Mouse (Mus musculus) brain, embryonic 14.5 days (tissue): ENCODE results near the gene Atp5j.

ENCODE experiments used
- CTCF ChIP-seq: fragments of 200-500 bp; IDR thresholded peaks from 2 replicates; pipeline ENCODE4 v1.5.1; 2012; ENCODE audit warnings: inconsistent platforms, mild to moderate bottlenecking, moderate library complexity, borderline replicate concordance; ENCODE audit not compliant: insufficient read depth, insufficient read length; ENCODE audit errors: extremely low read depth
- POLR2A ChIP-seq: fragments of 200-500 bp; IDR thresholded peaks from 2 replicates; pipeline ENCODE4 v1.6.1; 2012; ENCODE audit warnings: mild to moderate bottlenecking, inconsistent platforms, borderline replicate concordance; ENCODE audit not compliant: poor library complexity, insufficient read depth, insufficient read length, severe bottlenecking; ENCODE audit errors: extremely low read depth

DNA sequence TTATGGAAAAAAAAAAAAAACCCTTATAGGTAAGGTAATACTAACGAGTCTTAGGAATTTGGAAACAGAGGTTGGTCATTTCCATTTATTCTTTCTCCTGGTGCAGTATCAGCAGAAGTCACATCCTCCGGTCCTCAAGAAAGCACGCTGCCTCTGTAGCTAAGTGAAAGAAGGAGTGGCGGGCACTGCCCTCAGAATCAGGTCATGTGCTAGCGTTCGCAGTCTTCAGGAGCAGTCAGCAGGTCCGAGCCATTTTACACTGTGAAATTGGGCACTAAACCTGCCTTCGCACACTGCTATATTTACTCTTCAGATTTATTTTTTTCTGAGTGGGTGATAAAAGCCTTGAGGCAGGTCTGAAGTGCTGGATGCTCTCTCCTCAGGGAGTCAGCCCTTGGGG lies 21.6 kb downstream of the Atp5j start:
- TF ChIP-seq CTCF (no peak), POLR2A (no peak)
